8 mouse cellular contexts compared by ENCODE assay signal in genomic region chr4:45941628-45942044, GRCm38 (mm10). TPM values are rescaled to one million over a fixed set of nuclear protein-coding genes. Genes with fewer than 3 reads are reported as not detected.
DNase-seq lines count a peak whose midpoint lies in the region; ATAC-seq and TF ChIP-seq lines count a peak whose summit lies in the region.

No protein-coding gene starts in this region.

- H3K36me3 ChIP-seq in ES-Bruce4 (ENCODE audit: control insufficient read depth, insufficient read depth, low read length, poor library complexity, severe bottlenecking): no peaks in the 10 kb centered on the region
- no peaks in the 10 kb centered on the region for H3K36me3 ChIP-seq in embryonic facial prominence, embryonic 12.5 days
- no peaks in the 10 kb centered on the region for H3K36me3 ChIP-seq in heart, embryonic 15.5 days
- H3K36me3 ChIP-seq in lung, embryonic 14.5 days (ENCODE audit: insufficient read depth): no peaks in the 10 kb centered on the region

- 28% methylated on average over 13 of the region's 13 CpGs for WGBS in embryonic facial prominence, embryonic 12.5 days
- 22% methylated on average over 13 of the region's 13 CpGs for WGBS in heart, embryonic 15.5 days
- 24% methylated on average over 13 of the region's 13 CpGs for WGBS in lung, embryonic 14.5 days

- H3K4me1 ChIP-seq in ES-Bruce4 (ENCODE audit: control insufficient read depth, insufficient read depth, low read length): no peaks in the 10 kb centered on the region
- no peaks in the 10 kb centered on the region for H3K4me1 ChIP-seq in embryonic facial prominence, embryonic 12.5 days
- peaks cover 5% of the 10 kb centered on the region; the same call in 1 of the 2 replicates for H3K4me1 ChIP-seq in heart, embryonic 15.5 days (replicated peaks)
- no peaks in the 10 kb centered on the region for H3K4me1 ChIP-seq in lung, embryonic 14.5 days (ENCODE audit: insufficient read depth)

- TF ChIP-seq POLR2A in ES-Bruce4 (IDR thresholded peaks at IDR 0.05; ENCODE audit: insufficient read depth, low read length): no peak

- no peak for TF ChIP-seq EP300 in ES-Bruce4 (IDR thresholded peaks at IDR 0.05; ENCODE audit: insufficient read depth, low read depth, low read length)

- H3K4me2 ChIP-seq in embryonic facial prominence, embryonic 12.5 days (replicated peaks): no peak overlapping the region
- peak overlapping the region; percentile 42; the same call in 1 of the 2 replicates for H3K4me2 ChIP-seq in heart, embryonic 15.5 days
- no peak overlapping the region for H3K4me2 ChIP-seq in lung, embryonic 14.5 days

- peak; percentile 64; the same call in 1 of the 2 replicates for ATAC-seq in embryonic facial prominence, embryonic 12.5 days (ENCODE audit: insufficient number of reproducible peaks, insufficient read depth, low FRiP score, low TSS enrichment)
- peak; percentile 64; the same call in 1 of the 2 replicates for ATAC-seq in heart, embryonic 15.5 days (replicated peaks; ENCODE audit: insufficient number of reproducible peaks, insufficient read depth, low FRiP score, low read depth)
- 0 out of 2 replicates have a peak, but pooled peaks have one; percentile 38 for ATAC-seq in lung, embryonic 14.5 days (ENCODE audit: insufficient read depth)

- peak; percentile 71 for DNase-seq in adrenal gland, postnatal 10 days
- DNase-seq in kidney, postnatal 25 days: peak; percentile 35 to 55
- DNase-seq in lung, embryonic 14.5 days: peak; percentile 78
- DNase-seq in retina, embryonic 14.5 days (ENCODE audit: low spot score): peak; percentile 83
- DNase-seq in adipocyte (ENCODE audit: low spot score): no peak

- no peak overlapping the region for H3K9ac ChIP-seq in ES-Bruce4 (ENCODE audit: low read depth, poor library complexity, severe bottlenecking)
- H3K9ac ChIP-seq in embryonic facial prominence, embryonic 12.5 days: no peak overlapping the region
- H3K9ac ChIP-seq in heart, embryonic 15.5 days: no peak overlapping the region
- no peak overlapping the region for H3K9ac ChIP-seq in lung, embryonic 14.5 days

- peak; percentile 78 for TF ChIP-seq CTCF in ES-Bruce4 (IDR thresholded peaks at IDR 0.05; ENCODE audit: low read depth, low read length)
- peak; percentile 86 for TF ChIP-seq CTCF in lung, embryonic 14.5 days (IDR thresholded peaks at IDR 0.05; ENCODE audit: low read depth)

- H3K9me3 ChIP-seq in ES-Bruce4 (replicated peaks; ENCODE audit: control insufficient read depth, insufficient read depth, low read length, poor library complexity, severe bottlenecking): no peaks in the 10 kb centered on the region
- no peaks in the 10 kb centered on the region for H3K9me3 ChIP-seq in embryonic facial prominence, embryonic 12.5 days
- no peaks in the 10 kb centered on the region for H3K9me3 ChIP-seq in heart, embryonic 15.5 days (replicated peaks)
- no peaks in the 10 kb centered on the region for H3K9me3 ChIP-seq in lung, embryonic 14.5 days (ENCODE audit: low read depth, low read length)

- H3K4me3 ChIP-seq in ES-Bruce4 (ENCODE audit: low read depth, low read length): peak overlapping the region; percentile 32
- H3K4me3 ChIP-seq in embryonic facial prominence, embryonic 12.5 days: no peak overlapping the region
- H3K4me3 ChIP-seq in heart, embryonic 15.5 days: no peak overlapping the region
- H3K4me3 ChIP-seq in lung, embryonic 14.5 days (ENCODE audit: low read depth, low read length): no peak overlapping the region

- no peaks in the 10 kb centered on the region for H3K27me3 ChIP-seq in ES-Bruce4 (ENCODE audit: control insufficient read depth, insufficient read depth, low read length, poor library complexity, severe bottlenecking)
- H3K27me3 ChIP-seq in embryonic facial prominence, embryonic 12.5 days: no peaks in the 10 kb centered on the region
- H3K27me3 ChIP-seq in heart, embryonic 15.5 days: no peaks in the 10 kb centered on the region
- H3K27me3 ChIP-seq in lung, embryonic 14.5 days (ENCODE audit: insufficient read depth, low read length): no peaks in the 10 kb centered on the region

- no peak overlapping the region for H3K27ac ChIP-seq in ES-Bruce4 (ENCODE audit: insufficient read depth, low read length)
- no peak overlapping the region for H3K27ac ChIP-seq in embryonic facial prominence, embryonic 12.5 days
- no peak overlapping the region for H3K27ac ChIP-seq in heart, embryonic 15.5 days
- H3K27ac ChIP-seq in lung, embryonic 14.5 days (ENCODE audit: low read depth): no peak overlapping the region

RNA-seq across cellular contexts. Expression of gene Tdrd7, which starts 23.5 kb away (rescaled TPM):
- polyA plus RNA-seq in ES-Bruce4 (2011; ENCODE audit: insufficient read depth, insufficient read length, low read depth, missing spikeins): 9.4 and 10.0 TPM in 2 replicates
- 10 to 100 TPM; 16.8 to 21.0 TPM for total RNA-seq in adrenal gland, postnatal 10 days (2021)
- polyA plus RNA-seq in embryonic facial prominence, embryonic 12.5 days (2016; fragmentation: Nextera tagmentation; extraction: Ambion mirVana): 9.3 and 13.2 TPM in 2 replicates
- polyA plus RNA-seq in heart, embryonic 15.5 days (2015; fragmentation: Nextera tagmentation; extraction: Ambion mirVana): 17.0 and 17.2 TPM in 2 replicates
- polyA plus RNA-seq in lung, embryonic 14.5 days (2014; fragmentation: Nextera tagmentation; extraction: Ambion mirVana): 15.8 and 17.0 TPM in 2 replicates

RNA-seq across cellular contexts. Expression of gene Ccdc180, which starts 51.5 kb away (rescaled TPM):
- 0.21 TPM in 1 of 2 replicates, not detected in the other for polyA plus RNA-seq in ES-Bruce4 (2011; ENCODE audit: insufficient read depth, insufficient read length, low read depth, missing spikeins)
- total RNA-seq in adrenal gland, postnatal 10 days (2021): under 1 TPM; 0.06 to 0.09 TPM
- not detected in 2 replicates for polyA plus RNA-seq in embryonic facial prominence, embryonic 12.5 days (2016; fragmentation: Nextera tagmentation; extraction: Ambion mirVana)
- 0.11 TPM in 2 replicates for polyA plus RNA-seq in heart, embryonic 15.5 days (2015; fragmentation: Nextera tagmentation; extraction: Ambion mirVana)
- polyA plus RNA-seq in lung, embryonic 14.5 days (2014; fragmentation: Nextera tagmentation; extraction: Ambion mirVana): 0.13 and 0.30 TPM in 2 replicates
